Mouse (Mus musculus) C2C12 (cell line): ENCODE results near the gene Dexi. TPM values are rescaled to one million over a fixed set of nuclear protein-coding genes. Genes with fewer than 3 reads are reported as not detected.

Experiments
- H3K27me3 ChIP-seq: one replicate; pipeline ENCODE4 v1.6.1; 2011; ENCODE audit not compliant: control insufficient read depth, insufficient read depth, insufficient read length
- H3K36me3 ChIP-seq: one replicate; pipeline ENCODE4 v1.6.1; 2011; ENCODE audit not compliant: control insufficient read depth, insufficient read depth
- H3K4me3 ChIP-seq: one replicate; pipeline ENCODE4 v1.5.1; 2011; ENCODE audit warnings: mild to moderate bottlenecking, control low read depth; ENCODE audit not compliant: poor library complexity, insufficient read depth, severe bottlenecking
- H3K79me2 ChIP-seq: one replicate; pipeline ENCODE4 v1.6.1; 2011; ENCODE audit not compliant: control insufficient read depth, insufficient read depth
- H3K79me3 ChIP-seq: one replicate; pipeline ENCODE4 v1.6.1; 2011; ENCODE audit warnings: low read depth, control low read depth
- H3ac ChIP-seq: one replicate; pipeline ENCODE3; 2011; ENCODE audit warnings: low read depth; ENCODE audit not compliant: control insufficient read depth, insufficient read length
- CEBPB ChIP-seq: IDR thresholded peaks from one replicate; pipeline ENCODE4 v1.6.1; 2011; ENCODE audit warnings: low read depth, mild to moderate bottlenecking, control low read depth, moderate library complexity
- CTCF ChIP-seq: IDR thresholded peaks from one replicate; pipeline ENCODE4 v1.5.1; 2011; ENCODE audit not compliant: control insufficient read depth, insufficient read depth, insufficient read length
- FOSL1 ChIP-seq: IDR thresholded peaks from one replicate; pipeline ENCODE4 v1.8.0; 2011; ENCODE audit warnings: mild to moderate bottlenecking, low read length; ENCODE audit not compliant: poor library complexity, insufficient read depth, severe bottlenecking
- MAX ChIP-seq: IDR thresholded peaks from one replicate; pipeline ENCODE4 v1.6.1; 2011; ENCODE audit warnings: mild to moderate bottlenecking, control low read depth
- MYOD1 ChIP-seq: IDR thresholded peaks from one replicate; pipeline ENCODE4 v1.6.1; 2011; ENCODE audit warnings: low read depth; ENCODE audit not compliant: control insufficient read depth, insufficient read length
- MYOG ChIP-seq: IDR thresholded peaks from one replicate; pipeline ENCODE4 v1.6.1; 2011; ENCODE audit not compliant: control insufficient read depth, insufficient read length; ENCODE audit errors: extremely low read depth
- USF1 ChIP-seq: IDR thresholded peaks from one replicate; pipeline ENCODE4 v1.6.1; 2011; ENCODE audit warnings: low read depth, mild to moderate bottlenecking, control low read depth, moderate library complexity
- polyA plus RNA-seq: library from polyadenylated mRNA; unstranded; fragments of >200 nt; fragmentation: generic; extraction: Trizol; gene quantifications from one replicate; pipeline ENCODE4 v1.2.1, GENCODE M21; 2012; ENCODE audit warnings: missing spikeins

Gene Dexi
- polyA plus RNA-seq, 1 experiment, result 17.1 TPM

DNA sequence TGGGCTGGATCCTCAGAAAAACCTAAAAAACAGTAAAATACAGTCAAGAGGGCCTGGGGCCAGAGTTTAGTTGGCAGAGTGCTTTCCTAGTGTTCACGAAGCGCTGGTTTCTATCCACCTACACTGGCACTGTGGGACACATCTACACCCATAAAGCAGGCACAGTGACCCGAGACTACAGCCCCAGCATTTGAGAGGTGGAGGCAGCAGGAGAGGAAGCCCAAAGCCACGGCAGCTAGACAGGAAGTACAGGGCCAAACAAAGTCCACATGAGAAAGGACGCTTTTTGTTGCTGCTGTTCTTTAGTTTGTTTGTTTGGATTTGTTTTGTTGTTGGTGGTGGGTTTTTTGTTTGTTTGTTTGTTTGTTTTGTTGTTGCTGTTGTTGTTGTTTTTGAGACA lies 6.5 kb downstream of the Dexi start:
- Histone ChIP-seq H3K4me3 (no peak overlapping the region), H3K27me3 (no peaks in the 10 kb centered on the region), H3K79me3 (peaks cover 6% of the 10 kb centered on the region), H3K79me2 (peaks cover 22% of the 10 kb centered on the region), H3ac (no peak overlapping the region), H3K36me3 (no peaks in the 10 kb centered on the region)
- TF ChIP-seq FOSL1 (no peak), MAX (no peak), CEBPB (no peak), MYOG (no peak), CTCF (no peak), MYOD1 (no peak), USF1 (no peak)

DNA sequence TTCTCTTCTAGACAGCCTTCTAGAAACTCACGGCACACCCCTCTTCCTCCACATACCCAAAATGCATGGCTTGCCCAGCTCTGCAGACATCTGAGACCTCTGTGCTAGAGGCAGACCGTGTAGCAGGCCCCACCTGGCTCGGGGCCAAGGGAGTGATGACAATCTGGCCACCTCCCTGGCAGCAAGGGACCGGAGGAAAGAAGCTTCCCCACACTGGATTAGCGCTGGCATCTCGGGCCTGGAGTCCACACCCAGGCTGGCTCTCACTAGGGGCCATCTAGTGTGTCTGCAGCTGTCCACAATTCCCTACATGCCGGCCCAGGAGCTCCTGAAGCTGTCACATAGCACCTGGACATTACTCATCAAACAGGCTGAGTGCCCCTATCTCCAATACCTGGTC lies 8.3 kb downstream of the Dexi start:
- Histone ChIP-seq H3ac (no peak overlapping the region), H3K4me3 (no peak overlapping the region), H3K79me2 (peaks cover 4% of the 10 kb centered on the region), H3K36me3 (no peaks in the 10 kb centered on the region), H3K27me3 (no peaks in the 10 kb centered on the region), H3K79me3 (no peaks in the 10 kb centered on the region)
- TF ChIP-seq CEBPB (no peak), MYOD1 (no peak), MYOG (no peak), MAX (no peak), CTCF (no peak), FOSL1 (no peak), USF1 (no peak)

DNA sequence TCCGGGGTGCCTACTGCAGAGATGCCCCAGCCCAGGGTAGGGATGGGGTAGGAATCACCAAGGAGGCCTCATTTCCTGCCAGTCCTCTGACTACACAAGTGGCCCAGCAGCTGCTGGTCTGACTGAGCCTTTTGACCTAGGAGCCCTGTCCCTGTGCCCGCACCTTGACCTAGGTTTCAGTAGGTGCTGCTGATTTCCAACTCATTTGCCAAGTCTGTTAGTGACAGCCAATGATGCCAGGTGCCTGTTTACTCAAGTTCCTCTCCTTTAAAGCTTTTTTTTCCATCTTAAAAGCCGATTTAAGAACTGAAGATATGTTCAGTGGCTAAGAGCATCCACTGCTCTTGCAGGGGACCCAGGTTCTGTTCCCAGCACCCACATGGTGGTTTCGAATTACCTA lies 9.1 kb downstream of the Dexi start:
- Histone ChIP-seq H3K36me3 (no peaks in the 10 kb centered on the region), H3K4me3 (no peak overlapping the region), H3ac (no peak overlapping the region), H3K79me2 (no peaks in the 10 kb centered on the region), H3K79me3 (no peaks in the 10 kb centered on the region), H3K27me3 (no peaks in the 10 kb centered on the region)
- TF ChIP-seq MYOD1 (no peak), MAX (no peak), CTCF (no peak), MYOG (no peak), CEBPB (no peak), USF1 (no peak), FOSL1 (no peak)

DNA sequence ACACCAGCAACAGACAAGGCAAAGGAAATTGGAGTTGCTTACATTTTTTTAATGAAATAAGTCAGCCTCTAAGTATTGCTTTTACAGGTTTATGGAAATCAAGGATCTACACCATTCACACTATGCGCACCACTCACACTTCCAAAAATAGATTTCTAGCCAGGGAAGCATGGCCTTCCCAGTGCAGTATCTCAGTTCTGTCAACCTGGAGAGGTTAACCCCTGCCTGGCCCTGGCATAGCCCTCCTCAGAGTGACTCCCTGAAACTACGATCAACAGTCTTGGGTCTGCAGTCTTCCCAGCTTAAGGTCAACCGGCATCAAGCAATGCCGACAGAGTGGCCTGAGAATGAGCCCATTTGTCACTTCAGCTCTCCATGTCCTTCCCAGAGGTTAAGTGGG lies 12.7 kb downstream of the Dexi start:
- no peak overlapping the region for H3ac ChIP-seq
- no peak overlapping the region for H3K4me3 ChIP-seq
- H3K27me3 ChIP-seq, result no peaks in the 10 kb centered on the region
- no peaks in the 10 kb centered on the region for H3K79me3 ChIP-seq
- H3K79me2 ChIP-seq, result no peaks in the 10 kb centered on the region
- no peaks in the 10 kb centered on the region for H3K36me3 ChIP-seq
- TF ChIP-seq MYOG (no peak), USF1 (no peak), MAX (no peak), CTCF (no peak), MYOD1 (no peak), CEBPB (no peak), FOSL1 (no peak)

DNA sequence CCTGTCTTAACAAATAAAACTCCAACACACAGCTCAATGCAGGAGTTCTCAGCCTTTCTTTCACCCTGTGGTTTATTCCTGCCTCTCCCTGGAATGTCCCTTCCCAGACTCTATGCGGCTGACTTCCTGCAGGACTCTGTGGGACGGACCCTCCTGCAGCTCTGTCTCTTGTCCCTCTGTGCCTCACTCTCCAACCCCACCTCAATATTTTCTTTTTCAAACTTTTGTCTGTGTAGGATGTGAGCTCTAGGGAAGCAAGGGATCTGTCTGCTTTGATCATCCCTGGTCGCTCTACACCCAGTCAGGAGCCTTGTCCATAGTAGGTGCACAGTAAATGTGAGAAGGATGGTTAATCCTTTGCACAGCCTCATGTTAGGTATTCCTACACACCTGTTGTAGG lies 14.5 kb downstream of the Dexi start:
- Histone ChIP-seq H3K36me3 (no peaks in the 10 kb centered on the region), H3ac (no peak overlapping the region), H3K79me2 (no peaks in the 10 kb centered on the region), H3K4me3 (no peak overlapping the region), H3K79me3 (no peaks in the 10 kb centered on the region), H3K27me3 (no peaks in the 10 kb centered on the region)
- TF ChIP-seq USF1 (no peak), MAX (no peak), CEBPB (no peak), MYOG (no peak), FOSL1 (no peak), MYOD1 (no peak), CTCF (no peak)

DNA sequence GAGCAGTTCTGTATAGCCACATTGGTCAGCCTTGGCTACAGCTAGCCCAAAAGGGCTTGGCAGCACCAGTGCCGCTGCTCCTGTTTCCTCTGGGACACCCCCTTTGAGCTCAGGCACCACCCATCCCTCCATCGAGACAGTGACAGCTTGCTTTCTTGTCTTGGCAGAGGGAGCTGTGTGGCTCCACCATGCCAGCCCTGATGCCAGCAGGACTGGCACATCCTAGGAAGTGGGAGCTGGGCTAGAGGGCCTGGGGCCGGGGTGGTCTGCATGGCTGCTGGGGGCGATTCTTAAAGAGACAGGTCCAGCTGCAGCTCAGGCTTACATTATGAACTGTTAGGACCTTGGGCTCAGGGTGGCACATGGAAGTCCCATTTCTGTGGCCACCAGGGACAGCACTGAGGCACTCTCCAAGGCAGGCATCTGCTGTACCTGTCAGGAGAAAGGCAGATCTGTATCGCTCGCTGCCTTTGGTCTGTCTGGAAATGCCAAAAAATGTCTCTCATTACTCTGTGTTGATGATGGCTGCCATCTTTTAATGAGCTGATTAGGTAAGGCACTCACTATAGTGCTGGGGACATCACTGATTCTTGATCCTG lies 15.7 kb downstream of the Dexi start:
- H3ac ChIP-seq, result no peak overlapping the region
- no peaks in the 10 kb centered on the region for H3K27me3 ChIP-seq
- H3K79me2 ChIP-seq, result no peaks in the 10 kb centered on the region
- H3K4me3 ChIP-seq, result no peak overlapping the region
- no peak for TF ChIP-seq CEBPB
- no peak for TF ChIP-seq MYOG
- no peak for TF ChIP-seq CTCF
- TF ChIP-seq FOSL1, result no peak
- no peak for TF ChIP-seq MAX
- TF ChIP-seq MYOD1, result no peak
- no peak for TF ChIP-seq USF1
- H3K79me3 ChIP-seq, result no peaks in the 10 kb centered on the region
- no peaks in the 10 kb centered on the region for H3K36me3 ChIP-seq
